Mouse (Mus musculus) liver, adult 2 months (tissue): ENCODE measurements around the gene Slc39a11.
"Not testable (repeated sequence)": the region's sequence is repeated elsewhere in the genome, so short reads cannot be mapped to it uniquely, and the experiment has no call there.

Experiments
- CTCF ChIP-seq: fragments of 200-500 bp; IDR thresholded peaks from 2 replicates; pipeline ENCODE4 v1.5.1; 2011; ENCODE audit warnings: low read depth, low read length, control low read depth
- POLR2A ChIP-seq: fragments of 200-500 bp; IDR thresholded peaks from 2 replicates; pipeline ENCODE4 v1.6.1; 2011; ENCODE audit warnings: low read length, control low read depth; ENCODE audit not compliant: insufficient read depth; ENCODE audit errors: extremely low read depth

- not testable (repeated sequence) for TF ChIP-seq POLR2A, CTCF
These were observed 10.3 kb upstream of the Slc39a11 start for GRCm38 (mm10) chr11:113660213-113660612.
